Mouse (Mus musculus) fibroblast of lung, adult 2 months (primary cell): ENCODE data around the gene Msx1.

ENCODE experiments used
- DNase-seq: peaks from one replicate; pipeline ENCODE4 v3.0.0-alpha.2; 2011; ENCODE audit warnings: low read depth

Msx1 gene

DNA sequence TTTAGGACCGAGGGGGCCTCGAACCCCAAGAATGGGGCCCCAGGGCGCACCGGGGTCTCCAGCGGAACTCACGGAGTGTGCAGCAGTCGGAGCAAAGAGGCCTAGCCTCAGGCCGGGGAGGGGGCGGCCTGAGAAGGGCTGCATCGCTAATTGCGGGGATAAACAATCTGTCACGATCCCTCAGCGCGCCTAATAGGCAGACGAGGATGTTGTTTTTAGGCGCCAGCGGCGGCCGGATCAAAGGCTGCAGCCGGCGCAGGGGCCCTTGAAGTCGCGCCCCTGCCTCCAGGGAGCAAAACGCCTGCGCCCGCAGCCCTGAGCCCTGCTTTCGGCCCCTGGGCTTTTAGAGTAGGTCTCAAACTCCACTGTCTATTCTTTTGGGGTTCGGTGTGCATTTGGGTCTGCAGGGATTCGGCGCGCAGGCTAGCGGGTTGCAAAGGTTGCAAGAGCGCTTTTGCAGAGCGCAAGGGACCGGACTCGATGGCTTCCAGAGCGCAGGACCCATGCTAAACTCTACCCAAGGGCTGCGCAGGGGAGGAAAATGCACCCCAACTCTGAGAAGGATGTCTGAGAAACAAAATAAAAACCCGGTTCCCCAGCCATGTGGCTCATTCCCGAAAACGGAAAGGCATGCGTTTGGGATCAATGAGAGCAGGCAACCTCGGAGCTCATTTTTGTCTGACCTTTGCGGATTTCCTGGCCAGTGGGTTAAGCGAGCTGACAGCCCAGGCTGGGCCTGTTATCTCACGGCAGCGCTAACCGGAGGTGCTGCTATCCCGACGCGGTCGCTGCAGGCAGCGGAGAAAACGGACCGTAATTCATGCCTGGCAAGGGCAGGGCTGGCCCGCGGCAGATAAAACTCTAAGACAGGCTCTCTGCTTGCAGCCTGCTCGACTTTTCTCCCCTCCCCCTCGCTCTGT lies 2.6 kb upstream of the Msx1 start:
- DNase-seq = no peak

GRCm38 (mm10) chr5:37825611-37826445 lies 1.4 kb upstream of the Msx1 start:
- DNase-seq = no peak

DNA sequence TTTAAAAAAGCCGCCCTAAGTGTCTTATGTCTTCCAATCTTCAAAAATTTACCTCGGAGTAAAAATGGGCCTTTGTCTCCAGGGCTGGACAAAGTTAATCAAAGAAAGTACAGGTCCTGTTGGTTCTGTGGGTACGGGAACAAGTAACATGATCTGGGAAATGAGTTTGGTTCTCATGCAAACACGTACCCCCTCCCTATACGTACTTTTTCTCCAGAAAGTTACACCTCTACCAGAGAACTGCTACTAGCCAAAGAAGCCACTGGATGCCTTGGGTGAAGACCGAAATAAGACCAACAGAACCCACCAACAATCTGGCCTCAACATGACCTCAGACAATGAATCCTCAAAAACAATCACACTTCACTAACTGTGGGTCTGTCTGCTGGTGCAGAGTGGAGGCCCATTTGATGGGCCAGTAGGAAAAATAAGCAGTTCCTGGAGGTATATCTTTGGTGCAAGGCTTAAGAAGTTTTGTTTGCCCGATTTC lies 773 bp upstream of the Msx1 start:
- DNase-seq = no peak

- DNase-seq = no peak
Measured at GRCm38 (mm10) chr5:37823721-37824460, 492 bp downstream of the Msx1 start.

DNA sequence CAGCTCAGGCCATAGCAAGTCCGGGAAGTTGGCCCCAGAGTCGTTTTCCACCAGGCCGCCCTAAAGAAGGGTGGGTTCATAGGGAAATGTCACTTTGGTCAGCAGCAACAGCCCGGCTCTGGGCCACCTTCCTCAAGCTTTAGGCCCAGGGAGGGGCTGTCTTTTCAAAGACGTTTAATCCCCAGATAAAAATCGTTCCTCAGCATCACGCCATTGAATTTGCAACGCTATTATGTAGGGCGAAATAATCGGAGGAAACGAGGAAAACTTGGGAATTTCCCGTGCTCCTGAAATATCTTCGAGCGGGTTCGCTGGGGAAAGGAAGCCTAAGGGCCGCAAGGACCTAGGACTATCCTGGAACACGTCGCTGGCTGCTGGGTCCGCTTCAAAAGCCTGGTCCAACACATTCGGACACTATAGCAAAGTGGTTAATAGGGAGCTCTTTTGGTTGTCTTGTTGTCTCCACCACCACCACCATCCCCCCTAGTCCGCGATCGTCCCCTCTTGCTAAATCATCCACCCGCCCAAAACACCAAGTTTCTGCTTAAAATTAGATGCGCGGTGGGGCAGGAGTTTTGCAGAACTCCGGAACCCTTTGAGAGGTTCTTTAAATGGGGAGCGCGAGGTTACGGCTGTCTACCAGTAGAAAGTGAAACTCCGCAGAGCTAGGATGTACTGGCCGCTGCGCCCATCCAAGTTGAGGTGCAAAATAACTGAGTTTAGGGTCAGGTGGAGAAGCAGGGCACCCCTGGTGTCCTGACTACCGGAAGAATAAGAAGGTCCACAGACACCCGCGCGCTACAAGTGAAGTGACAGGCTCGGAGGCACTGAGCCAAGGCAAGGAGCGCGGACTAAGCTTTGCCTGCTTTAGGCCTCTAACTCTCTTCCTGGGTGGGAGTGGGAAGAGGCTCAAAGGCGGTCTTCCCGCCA lies 1.3 kb downstream of the Msx1 start:
- no peak for DNase-seq

GRCm38 (mm10) chr5:37822116-37822707 lies 2.2 kb downstream of the Msx1 start:
- no peak for DNase-seq

GRCm38 (mm10) chr5:37821111-37821601 lies 3.2 kb downstream of the Msx1 start:
- DNase-seq = no peak

DNA sequence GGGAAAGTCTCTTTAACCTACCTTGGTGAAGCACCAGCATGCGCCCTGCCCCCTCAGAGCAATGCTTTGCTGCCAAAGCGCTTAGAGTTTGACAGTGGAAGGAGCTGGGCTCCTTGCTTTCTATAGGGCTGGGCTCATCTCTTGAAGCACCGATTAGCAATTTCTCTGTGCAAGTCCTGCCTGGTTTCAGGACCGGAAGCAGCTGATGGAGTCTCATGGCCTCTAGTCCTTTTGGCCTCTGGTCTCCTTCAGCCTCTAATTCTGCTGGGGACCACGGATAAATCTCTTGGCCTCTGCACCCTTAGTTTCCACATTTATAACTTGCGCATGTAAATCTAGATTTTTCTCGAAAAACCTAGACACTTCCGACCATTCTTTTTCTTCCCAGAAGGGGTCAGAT lies 3.7 kb downstream of the Msx1 start:
- no peak for DNase-seq

- no peak for DNase-seq
Measured at GRCm38 (mm10) chr5:37819971-37820370, 4.4 kb downstream of the Msx1 start.

DNA sequence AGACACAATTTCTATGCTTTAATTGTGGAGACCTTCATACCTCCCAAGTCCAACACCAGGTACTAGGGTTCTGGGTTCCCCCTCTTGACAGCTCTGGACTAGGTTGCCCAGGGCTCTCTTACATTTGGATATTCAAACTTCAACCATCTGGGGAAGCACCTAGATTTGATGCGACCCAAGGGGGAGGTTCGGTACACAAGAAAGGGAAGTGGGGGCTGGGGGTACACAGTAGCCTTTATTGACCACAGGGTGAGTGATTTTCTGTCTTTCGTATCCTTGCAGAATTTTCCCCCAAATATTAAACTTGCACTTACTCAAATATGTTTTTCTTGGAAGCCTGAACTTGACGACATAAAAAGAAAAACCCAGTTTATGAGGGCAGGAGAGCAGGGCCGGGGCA lies 4.8 kb downstream of the Msx1 start:
- DNase-seq = no peak

DNA sequence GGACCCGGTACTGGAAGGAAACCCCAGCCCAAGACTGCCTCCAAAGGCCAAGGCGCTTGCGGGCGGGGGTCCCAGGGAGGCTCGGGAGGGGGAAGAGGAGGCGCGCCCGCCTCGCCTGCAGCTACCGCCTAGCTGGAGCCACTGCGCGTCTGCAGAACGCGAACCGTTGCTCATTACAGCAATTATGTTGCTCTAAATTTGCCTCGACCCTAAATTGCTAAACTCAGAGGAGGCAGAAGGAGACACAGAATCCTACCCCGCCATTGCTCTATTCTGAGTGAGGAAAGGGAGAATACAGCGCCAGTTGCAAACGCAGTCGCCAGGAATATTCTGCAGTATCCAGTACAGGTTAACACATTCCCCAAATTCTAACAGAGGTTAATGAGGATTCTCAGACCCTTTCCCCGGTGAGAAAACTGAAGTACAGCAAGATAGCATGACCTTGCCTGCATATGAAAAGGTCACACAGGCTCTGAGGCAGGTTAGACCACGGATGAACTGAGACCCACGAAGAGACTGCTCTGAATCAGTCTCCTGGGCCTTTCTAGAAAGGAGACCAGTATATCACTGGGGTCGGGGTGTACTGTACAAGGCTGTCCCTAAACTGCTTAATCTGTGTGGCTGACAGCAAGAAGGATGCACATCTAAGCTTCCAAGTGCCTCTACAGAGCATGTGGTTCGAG lies 5.7 kb downstream of the Msx1 start:
- no peak for DNase-seq

DNA sequence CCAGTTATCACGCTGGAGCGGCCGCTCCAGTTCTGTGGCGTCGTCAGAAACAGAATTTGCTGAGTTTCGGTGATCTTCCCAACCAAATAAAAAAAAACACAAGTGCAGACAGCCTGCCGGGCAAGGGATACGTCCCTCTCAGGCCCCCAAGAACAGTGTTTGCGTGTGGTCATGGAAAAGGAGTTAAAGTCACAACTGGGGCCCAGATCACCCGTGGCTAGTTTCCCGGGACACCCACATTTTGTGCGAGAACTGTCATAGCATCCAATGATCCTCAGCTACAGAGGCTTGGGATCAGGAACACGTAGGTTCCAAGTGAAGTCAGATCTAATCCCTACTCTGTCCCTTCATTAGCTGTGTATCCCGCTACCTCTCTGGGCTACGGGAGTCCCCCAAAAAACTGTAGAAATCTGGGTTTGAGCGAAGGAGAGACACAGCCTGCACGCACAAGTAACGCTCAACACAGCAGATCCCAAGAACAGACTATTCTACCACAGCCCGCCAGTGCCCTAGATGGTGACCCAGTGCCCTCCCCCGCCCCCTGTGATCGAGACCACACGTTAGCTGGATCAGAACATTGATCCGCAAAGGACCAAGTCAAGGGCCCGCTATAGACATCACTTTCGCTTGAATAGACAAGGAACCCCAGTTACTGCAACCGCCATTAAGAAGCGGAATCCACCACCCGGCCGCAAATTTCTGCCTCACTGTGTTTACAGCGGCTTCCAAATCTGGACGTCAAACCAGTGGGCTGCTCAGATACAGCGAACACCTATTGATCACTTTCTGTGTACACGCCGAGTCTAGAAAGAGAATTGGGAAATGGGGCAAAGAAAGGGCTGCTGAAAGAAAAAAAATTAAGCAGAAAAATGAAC lies 6.5 kb downstream of the Msx1 start:
- no peak for DNase-seq

- no peak for DNase-seq
Measured at GRCm38 (mm10) chr5:37816907-37817657, 7.3 kb downstream of the Msx1 start.

DNA sequence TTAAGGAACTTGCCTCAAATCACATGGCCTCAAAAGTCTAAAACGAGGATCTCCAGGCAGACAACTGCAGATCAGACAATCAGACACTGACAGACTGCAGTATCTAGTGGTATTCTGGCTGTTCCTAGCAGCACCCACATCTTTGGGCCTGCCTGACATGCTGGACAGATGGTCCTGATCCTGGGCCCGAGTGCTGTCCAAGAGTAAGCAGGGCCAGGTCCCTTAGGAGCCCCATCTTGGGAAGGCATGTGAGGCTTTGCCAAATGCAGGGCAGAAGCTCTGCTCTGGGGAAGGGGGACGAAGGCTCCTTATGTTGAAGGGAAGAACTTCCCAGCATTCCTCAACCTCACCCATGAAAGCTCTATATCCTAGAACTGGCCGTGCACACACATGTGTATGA lies 8.5 kb downstream of the Msx1 start:
- DNase-seq = no peak

DNA sequence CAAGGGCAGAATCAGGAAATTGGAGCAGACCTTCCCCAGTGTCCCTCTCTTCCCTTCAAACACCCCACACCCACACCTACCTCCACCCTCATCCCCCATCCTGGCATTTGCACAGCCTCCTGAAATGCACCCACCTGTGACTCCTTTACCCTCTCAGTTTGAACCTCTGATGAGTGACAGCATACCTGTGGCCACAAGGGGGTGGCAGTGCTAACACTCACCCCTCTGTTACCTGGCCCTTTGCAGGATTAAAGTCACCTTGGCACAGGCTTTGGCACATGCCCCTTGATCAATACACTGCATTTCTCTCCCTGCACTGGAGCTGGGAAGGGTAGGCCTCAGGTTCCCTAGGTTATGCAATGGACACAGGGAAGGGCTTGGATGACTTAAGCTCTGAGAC lies 10.2 kb downstream of the Msx1 start:
- no peak for DNase-seq

GRCm38 (mm10) chr5:37805291-37805690 lies 19.1 kb downstream of the Msx1 start:
- DNase-seq = no peak

DNA sequence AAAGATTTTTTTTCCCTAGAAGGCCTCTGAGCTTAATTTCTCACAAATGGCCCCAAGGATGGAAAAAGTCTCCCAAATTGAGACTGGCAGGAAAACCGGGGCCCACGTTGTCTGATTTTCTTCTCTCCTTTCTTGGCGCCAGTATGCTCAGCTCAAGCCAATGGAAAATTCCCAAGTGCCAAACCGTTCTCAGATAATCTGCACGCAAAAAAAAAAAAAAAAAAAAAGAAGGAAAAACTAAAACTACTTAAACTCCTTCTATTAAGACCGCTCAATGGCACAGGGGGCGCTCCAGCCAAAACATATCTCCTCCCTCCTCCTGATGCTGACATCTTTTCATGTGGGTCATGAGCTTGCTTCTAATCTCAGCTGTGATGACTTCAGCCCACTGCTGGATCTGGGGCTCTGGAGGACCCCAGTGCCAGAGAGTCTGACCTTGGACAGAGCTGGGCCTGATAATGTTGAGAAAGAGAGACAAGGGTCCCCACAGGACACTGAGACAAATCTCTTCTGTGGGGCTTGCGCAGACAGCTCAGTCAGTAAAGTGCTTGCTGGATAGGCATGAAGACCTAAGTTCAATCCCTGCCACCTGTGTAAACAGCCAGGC lies 19.8 kb downstream of the Msx1 start:
- no peak for DNase-seq

- no peak for DNase-seq
Measured at GRCm38 (mm10) chr5:37797251-37797650, 27.1 kb downstream of the Msx1 start.
